Mouse (Mus musculus): ENCODE results near the gene Adal.

The Adal gene

GRCm38 (mm10) chr2:121178828-121179479 is 38.7 kb downstream of the Adal start:
- no peak for DNase-seq (ENCODE audit: low spot score)

- no peak for DNase-seq (ENCODE audit: low spot score)
These were observed 43.2 kb downstream of the Adal start for GRCm38 (mm10) chr2:121183431-121183830.

DNA sequence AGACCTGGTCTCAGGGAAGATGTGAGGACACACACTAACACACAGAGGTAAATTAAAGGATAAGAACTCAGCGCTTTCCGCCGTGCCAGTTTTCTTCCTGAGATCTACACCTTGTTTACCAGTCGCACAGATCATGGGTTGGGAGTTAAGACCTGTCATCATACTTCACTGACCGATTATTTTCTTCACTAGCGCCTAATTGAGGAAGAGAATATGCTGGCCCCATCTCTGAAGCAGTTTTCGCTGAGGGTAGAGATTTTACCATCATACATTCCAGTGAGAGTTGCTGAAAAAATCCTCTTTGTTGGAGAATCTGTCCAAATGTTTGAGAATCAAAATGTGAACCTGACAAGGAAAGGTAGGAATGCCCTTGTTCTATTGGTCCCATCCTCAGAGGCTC is 43.9 kb downstream of the Adal start:
- no peak for DNase-seq (ENCODE audit: low spot score)

DNA sequence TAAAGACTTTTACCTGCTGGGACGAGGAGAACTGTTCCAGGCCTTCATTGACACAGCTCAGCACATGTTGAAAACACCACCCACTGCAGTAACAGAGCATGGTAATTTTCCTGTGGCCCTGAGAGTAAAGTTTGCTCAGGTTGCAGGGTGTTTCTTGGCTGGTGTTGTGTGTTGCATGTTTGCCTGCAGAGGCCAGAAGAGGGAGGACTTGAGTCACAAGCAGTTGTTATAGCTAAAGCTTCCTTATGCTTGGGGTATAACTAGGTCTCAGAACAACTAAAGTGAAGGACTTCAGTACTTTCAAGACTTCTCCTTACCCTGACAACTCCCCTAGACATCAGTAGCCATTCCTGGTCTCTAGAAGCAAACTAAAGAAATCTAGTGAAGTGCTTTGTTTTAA is 48.3 kb downstream of the Adal start:
- DNase-seq (ENCODE audit: low spot score): no peak

DNA sequence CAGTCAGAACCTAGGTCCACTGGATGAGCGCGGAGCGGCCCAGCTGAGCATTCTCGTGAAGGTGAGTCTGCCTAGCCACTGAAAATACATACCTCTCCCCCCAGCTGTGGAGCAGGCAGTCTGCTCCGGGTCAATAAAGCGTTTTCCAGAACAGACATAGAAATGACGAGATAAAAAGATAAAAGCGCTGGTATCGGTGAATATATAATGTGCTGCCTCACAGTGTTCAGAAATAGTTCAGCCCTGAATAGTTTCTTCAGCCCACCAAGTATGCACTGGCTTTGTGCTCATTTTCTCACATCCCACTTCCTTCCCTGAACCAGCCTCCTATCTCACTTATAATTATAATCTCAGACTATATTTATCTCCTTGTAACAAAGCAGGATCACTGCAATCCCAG is 55.2 kb downstream of the Adal start:
- DNase-seq (ENCODE audit: low spot score): no peak

DNA sequence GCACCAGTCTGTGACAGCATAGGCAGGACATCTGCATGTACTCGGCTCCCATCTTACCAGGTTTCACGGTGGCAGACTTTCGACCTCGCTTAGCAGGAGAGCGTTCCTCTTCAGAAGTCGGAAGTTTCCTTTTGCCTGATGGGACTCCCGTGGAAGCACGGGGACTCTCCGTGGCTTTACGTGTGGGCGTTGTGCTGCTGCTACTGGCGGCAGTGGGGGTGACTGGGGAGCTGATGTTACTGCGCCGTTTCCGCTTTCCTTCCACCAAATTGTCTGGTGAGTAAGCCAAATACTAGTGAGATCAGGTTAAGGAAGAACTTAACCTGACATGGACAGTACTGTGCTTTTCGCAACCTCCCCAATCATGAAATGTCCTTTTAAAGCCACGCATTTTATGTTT is 64.0 kb downstream of the Adal start:
- DNase-seq (ENCODE audit: low spot score): no peak
